Mouse (Mus musculus): ENCODE data around the gene BC049715. TPM values are rescaled to one million over a fixed set of nuclear protein-coding genes. Genes with fewer than 3 reads are reported as not detected.

Gene BC049715
- polyA plus RNA-seq, 1 experiment = 1.5 TPM

- Histone ChIP-seq H3K27me3 (replicated peaks) (no peaks in the 10 kb centered on the region), H3K36me3 (replicated peaks; ENCODE audit: low read length) (peaks cover 6% of the 10 kb centered on the region), H3K4me3 (replicated peaks) (no peak overlapping the region), H3K9me3 (no peaks in the 10 kb centered on the region), H3K4me1 (peaks cover 39% of the 10 kb centered on the region)
- TF ChIP-seq GATA1 (IDR thresholded peaks at IDR 0.05; ENCODE audit: borderline replicate concordance, low read length) = no peak
- TF ChIP-seq FLI1 (IDR thresholded peaks at IDR 0.05; ENCODE audit: low read length) = no peak
These were observed 21.0 kb downstream of the BC049715 start for GRCm38 (mm10) chr6:136848399-136848798.

DNA sequence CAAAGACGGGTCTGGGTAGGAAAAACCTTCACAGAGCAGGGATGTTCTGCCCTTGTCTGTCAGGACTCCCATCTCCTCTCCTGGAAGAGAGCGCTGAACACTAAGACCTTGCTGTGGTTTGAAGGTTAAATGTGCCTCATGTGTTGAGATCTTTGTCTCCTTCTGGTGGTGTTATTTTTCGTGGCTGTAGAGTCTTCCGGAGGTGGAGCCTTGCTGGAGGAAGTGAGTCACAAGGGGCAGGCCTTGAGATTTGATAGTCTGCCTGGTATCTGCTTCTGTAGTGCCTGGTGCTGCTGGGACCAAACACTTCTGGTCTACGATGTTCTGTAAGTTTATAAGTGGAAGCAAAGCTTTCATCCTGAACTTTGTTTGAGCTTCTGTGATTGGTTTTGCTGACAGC is 21.5 kb downstream of the BC049715 start:
- Histone ChIP-seq H3K4me1 (peaks cover 39% of the 10 kb centered on the region), H3K4me3 (replicated peaks) (no peak overlapping the region), H3K36me3 (replicated peaks; ENCODE audit: low read length) (peaks cover 6% of the 10 kb centered on the region), H3K27me3 (replicated peaks) (no peaks in the 10 kb centered on the region), H3K9me3 (no peaks in the 10 kb centered on the region)
- TF ChIP-seq GATA1 (IDR thresholded peaks at IDR 0.05; ENCODE audit: borderline replicate concordance, low read length) = no peak
- TF ChIP-seq FLI1 (IDR thresholded peaks at IDR 0.05; ENCODE audit: low read length) = no peak

GRCm38 (mm10) chr6:136850267-136850666 is 22.8 kb downstream of the BC049715 start:
- no peaks in the 10 kb centered on the region for H3K9me3 ChIP-seq
- no peaks in the 10 kb centered on the region for H3K27me3 ChIP-seq (replicated peaks)
- TF ChIP-seq FLI1 (IDR thresholded peaks at IDR 0.05; ENCODE audit: low read length) (no peak), GATA1 (IDR thresholded peaks at IDR 0.05; ENCODE audit: borderline replicate concordance, low read length) (no peak)
- peak overlapping the region; percentile 51 for H3K4me3 ChIP-seq (replicated peaks)
- H3K4me1 ChIP-seq = peaks cover 45% of the 10 kb centered on the region
- H3K36me3 ChIP-seq (replicated peaks; ENCODE audit: low read length) = peaks cover 6% of the 10 kb centered on the region

- TF ChIP-seq GATA1 (IDR thresholded peaks at IDR 0.05; ENCODE audit: borderline replicate concordance, low read length) (no peak), FLI1 (IDR thresholded peaks at IDR 0.05; ENCODE audit: low read length) (no peak)
- H3K9me3 ChIP-seq = no peaks in the 10 kb centered on the region
- H3K4me1 ChIP-seq = peaks cover 53% of the 10 kb centered on the region
- H3K36me3 ChIP-seq (replicated peaks; ENCODE audit: low read length) = peaks cover 6% of the 10 kb centered on the region
- H3K27me3 ChIP-seq (replicated peaks) = no peaks in the 10 kb centered on the region
- no peak overlapping the region for H3K4me3 ChIP-seq (replicated peaks)
These were observed 24.9 kb downstream of the BC049715 start for GRCm38 (mm10) chr6:136852348-136852747.

- no peaks in the 10 kb centered on the region for H3K27me3 ChIP-seq (replicated peaks)
- H3K4me1 ChIP-seq = peaks cover 55% of the 10 kb centered on the region
- H3K9me3 ChIP-seq = no peaks in the 10 kb centered on the region
- TF ChIP-seq FLI1 (IDR thresholded peaks at IDR 0.05; ENCODE audit: low read length) (no peak), GATA1 (IDR thresholded peaks at IDR 0.05; ENCODE audit: borderline replicate concordance, low read length) (no peak)
- peaks cover 6% of the 10 kb centered on the region for H3K36me3 ChIP-seq (replicated peaks; ENCODE audit: low read length)
- peak overlapping the region; percentile 6 for H3K4me3 ChIP-seq (replicated peaks)
These were observed 25.3 kb downstream of the BC049715 start for GRCm38 (mm10) chr6:136852762-136853161.

GRCm38 (mm10) chr6:136854361-136854781 is 26.9 kb downstream of the BC049715 start:
- H3K4me3 ChIP-seq (replicated peaks) = no peak overlapping the region
- TF ChIP-seq GATA1 (IDR thresholded peaks at IDR 0.05; ENCODE audit: borderline replicate concordance, low read length) (no peak), FLI1 (IDR thresholded peaks at IDR 0.05; ENCODE audit: low read length) (no peak)
- peaks cover 61% of the 10 kb centered on the region for H3K4me1 ChIP-seq
- no peaks in the 10 kb centered on the region for H3K36me3 ChIP-seq (replicated peaks; ENCODE audit: low read length)
- peaks cover 3% of the 10 kb centered on the region for H3K27me3 ChIP-seq (replicated peaks)
- no peaks in the 10 kb centered on the region for H3K9me3 ChIP-seq

DNA sequence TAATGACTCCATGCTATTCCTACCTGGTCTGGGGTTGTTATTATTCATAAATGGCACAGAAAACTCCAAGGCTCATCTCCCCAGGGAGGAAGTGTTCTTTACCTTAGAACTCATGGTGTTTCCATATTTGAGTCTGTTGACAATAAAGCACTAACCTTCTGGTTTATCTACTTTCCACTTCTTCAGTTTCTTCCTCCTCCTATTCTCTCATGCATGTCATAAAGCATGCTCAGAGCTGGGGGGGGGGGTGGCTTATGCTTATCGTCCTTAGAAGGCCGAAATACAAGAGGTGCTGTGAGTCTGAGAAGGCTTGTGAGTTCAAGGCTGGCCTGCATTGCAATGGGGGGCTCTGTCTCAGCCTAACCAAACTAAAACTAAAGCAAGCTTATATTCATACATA is 27.8 kb downstream of the BC049715 start:
- TF ChIP-seq FLI1 (IDR thresholded peaks at IDR 0.05; ENCODE audit: low read length) (no peak), GATA1 (IDR thresholded peaks at IDR 0.05; ENCODE audit: borderline replicate concordance, low read length) (no peak)
- Histone ChIP-seq H3K4me3 (replicated peaks) (no peak overlapping the region), H3K36me3 (replicated peaks; ENCODE audit: low read length) (no peaks in the 10 kb centered on the region), H3K9me3 (no peaks in the 10 kb centered on the region), H3K27me3 (replicated peaks) (peaks cover 6% of the 10 kb centered on the region), H3K4me1 (peaks cover 55% of the 10 kb centered on the region)

GRCm38 (mm10) chr6:136856071-136856636 is 28.7 kb downstream of the BC049715 start:
- peaks cover 6% of the 10 kb centered on the region for H3K27me3 ChIP-seq (replicated peaks)
- peaks cover 53% of the 10 kb centered on the region for H3K4me1 ChIP-seq
- H3K4me3 ChIP-seq (replicated peaks) = peak overlapping the region; percentile 84
- H3K36me3 ChIP-seq (replicated peaks; ENCODE audit: low read length) = no peaks in the 10 kb centered on the region
- TF ChIP-seq FLI1 (IDR thresholded peaks at IDR 0.05; ENCODE audit: low read length) (no peak), GATA1 (IDR thresholded peaks at IDR 0.05; ENCODE audit: borderline replicate concordance, low read length) (no peak)
- H3K9me3 ChIP-seq = no peaks in the 10 kb centered on the region

GRCm38 (mm10) chr6:136857186-136857872 is 29.9 kb downstream of the BC049715 start, which contains the start of gene Art4:
Gene Art4 (minus strand): TSS chr6:136857733.
- peak within 1 kb of the TSS; percentile 91 for H3K4me3 ChIP-seq (replicated peaks)
- H3K4me1 ChIP-seq = peaks cover 52% of the 10 kb centered on the region
- TF ChIP-seq FLI1 (IDR thresholded peaks at IDR 0.05; ENCODE audit: low read length) (no peak), GATA1 (IDR thresholded peaks at IDR 0.05; ENCODE audit: borderline replicate concordance, low read length) (no peak)

GRCm38 (mm10) chr6:136857873-136858260 is 30.4 kb downstream of the BC049715 start:
- no peaks in the 10 kb centered on the region for H3K36me3 ChIP-seq (replicated peaks; ENCODE audit: low read length)
- no peaks in the 10 kb centered on the region for H3K9me3 ChIP-seq
- TF ChIP-seq GATA1 (IDR thresholded peaks at IDR 0.05; ENCODE audit: borderline replicate concordance, low read length) (no peak), FLI1 (IDR thresholded peaks at IDR 0.05; ENCODE audit: low read length) (no peak)
- H3K4me1 ChIP-seq = peaks cover 49% of the 10 kb centered on the region
- H3K4me3 ChIP-seq (replicated peaks) = peak overlapping the region; percentile 91
- peaks cover 6% of the 10 kb centered on the region for H3K27me3 ChIP-seq (replicated peaks)

More at GRCm38 (mm10) chr6:136857186-136857872, 29.9 kb downstream of the BC049715 start, which contains the start of gene Art4:
- H3K27me3 ChIP-seq (replicated peaks) = peaks cover 6% of the 10 kb centered on the region
- no peaks in the 10 kb centered on the region for H3K36me3 ChIP-seq (replicated peaks; ENCODE audit: low read length)
- no peaks in the 10 kb centered on the region for H3K9me3 ChIP-seq
